Mouse (Mus musculus) G1E (cell line): ENCODE results near the gene Zfp605. TPM values are rescaled to one million over a fixed set of nuclear protein-coding genes. Genes with fewer than 3 reads are reported as not detected.

ENCODE experiments used
- ATAC-seq: 2 replicates; pipeline ENCODE4 v1.8.0; 2016; ENCODE audit warnings: mild to moderate bottlenecking; ENCODE audit not compliant: insufficient number of reproducible peaks, poor library complexity, low FRiP score, severe bottlenecking; ENCODE audit errors: extremely low read depth
- DNase-seq: peaks from one replicate; pipeline ENCODE4 v3.0.0; 2012; ENCODE audit warnings: low spot score
- H3K27me3 ChIP-seq: 2 replicates; pipeline ENCODE4 v1.6.1; 2012; ENCODE audit warnings: mild to moderate bottlenecking, low read length, inconsistent platforms; ENCODE audit not compliant: insufficient read depth
- H3K36me3 ChIP-seq: replicated peaks from 2 replicates; pipeline ENCODE3; 2012; ENCODE audit warnings: mild to moderate bottlenecking, inconsistent platforms
- H3K4me1 ChIP-seq: 2 replicates; pipeline ENCODE4 v1.6.1; 2012; ENCODE audit warnings: low read depth, low read length, inconsistent platforms, mixed read lengths; ENCODE audit not compliant: insufficient read depth
- H3K4me3 ChIP-seq: 2 replicates; pipeline ENCODE4 v1.5.1; 2012; ENCODE audit warnings: low read depth, mild to moderate bottlenecking, inconsistent platforms, low read length, moderate library complexity, mixed read lengths
- H3K9me3 ChIP-seq: replicated peaks from 2 replicates; pipeline ENCODE4 v1.6.1; 2012; ENCODE audit warnings: inconsistent platforms
- CTCF ChIP-seq: IDR thresholded peaks from 2 replicates; pipeline ENCODE4 v1.5.1; 2012; ENCODE audit warnings: low read depth, low read length, inconsistent platforms, mixed read lengths
- GATA1 ChIP-seq: IDR thresholded peaks from 2 replicates; pipeline ENCODE4 v1.6.1; 2012; ENCODE audit warnings: borderline replicate concordance, low read length, inconsistent platforms, mixed read lengths
- GATA2 ChIP-seq: IDR thresholded peaks from 2 replicates; pipeline ENCODE4 v1.6.1; 2012; ENCODE audit warnings: low read depth, low read length, inconsistent platforms, borderline replicate concordance
- POLR2AphosphoS5 ChIP-seq: IDR thresholded peaks from 2 replicates; pipeline ENCODE4 v1.6.1; 2012; ENCODE audit warnings: low read depth, low read length, inconsistent platforms; ENCODE audit not compliant: insufficient replicate concordance
- TAL1 ChIP-seq: conservative IDR thresholded peaks from 2 replicates; pipeline ENCODE4 v1.6.1; 2012; ENCODE audit warnings: low read depth, low read length, inconsistent platforms, mixed read lengths
- polyA plus RNA-seq: library from polyadenylated mRNA; stranded (reverse); fragments of >175 nt; gene quantifications from 2 replicates; pipeline ENCODE4 v1.2.3, GENCODE M21; 2012
- total RNA-seq, 2 experiments: library from RNA; stranded (forward) in 1 of 2; stranded (reverse) in 1 of 2; fragments of 200-1000 nt in 1 of 2; fragments of >200 nt in 1 of 2; fragmentation: Nextera tagmentation in 1 of 2; gene quantifications; 2 replicates each; pipeline ENCODE4 v1.2.3; 2014 to 2017

Zfp605 gene
- total and polyA plus RNA-seq, 3 experiments, result 0.24 to 12.1 (median 8.2) TPM

DNA sequence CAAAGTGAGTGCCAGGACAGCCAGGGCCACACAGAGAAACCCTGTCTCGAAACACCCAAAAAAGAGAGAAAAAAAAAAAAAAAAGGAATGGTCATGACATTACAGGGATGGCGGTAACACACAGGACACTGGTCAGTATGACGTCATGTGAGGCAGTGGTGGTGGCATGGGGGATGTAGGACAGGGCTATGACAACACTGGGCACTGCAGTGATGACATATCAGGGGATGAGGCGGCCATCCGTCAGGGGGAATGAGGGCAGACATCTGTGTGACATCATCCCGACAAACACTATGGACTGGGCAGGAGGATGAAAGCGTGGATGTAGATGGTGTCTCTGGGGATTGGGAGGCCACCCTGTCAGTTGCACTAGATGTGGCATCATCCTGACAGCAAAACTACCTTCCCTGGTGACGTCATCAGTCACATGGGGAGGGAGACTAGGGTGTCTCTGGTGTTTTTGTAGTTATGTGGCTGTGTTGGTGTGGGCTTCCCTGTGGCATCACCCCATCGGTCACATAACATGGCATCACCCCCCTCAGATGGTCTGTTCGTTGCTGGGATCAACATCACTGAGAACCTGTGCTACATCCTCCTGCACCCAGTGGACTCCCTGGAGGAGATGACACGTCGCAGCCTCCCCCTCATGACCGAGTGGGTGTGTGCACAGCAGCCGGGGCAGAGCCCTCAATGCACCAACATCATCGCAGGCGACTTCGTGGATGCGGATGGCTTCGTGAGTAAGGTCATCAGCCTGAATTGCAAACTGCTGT, 6.9 kb upstream of the Zfp605 start:
- Histone ChIP-seq H3K4me3 (no peak overlapping the region), H3K27me3 (peaks cover 4% of the 10 kb centered on the region; the same call in 1 of the 2 replicates), H3K9me3 (peaks cover 53% of the 10 kb centered on the region), H3K4me1 (peaks cover 52% of the 10 kb centered on the region), H3K36me3 (peaks cover 56% of the 10 kb centered on the region)
- DNase-seq (peak; percentile 3), ATAC-seq (no peak)
- no peak for TF ChIP-seq CTCF

DNA sequence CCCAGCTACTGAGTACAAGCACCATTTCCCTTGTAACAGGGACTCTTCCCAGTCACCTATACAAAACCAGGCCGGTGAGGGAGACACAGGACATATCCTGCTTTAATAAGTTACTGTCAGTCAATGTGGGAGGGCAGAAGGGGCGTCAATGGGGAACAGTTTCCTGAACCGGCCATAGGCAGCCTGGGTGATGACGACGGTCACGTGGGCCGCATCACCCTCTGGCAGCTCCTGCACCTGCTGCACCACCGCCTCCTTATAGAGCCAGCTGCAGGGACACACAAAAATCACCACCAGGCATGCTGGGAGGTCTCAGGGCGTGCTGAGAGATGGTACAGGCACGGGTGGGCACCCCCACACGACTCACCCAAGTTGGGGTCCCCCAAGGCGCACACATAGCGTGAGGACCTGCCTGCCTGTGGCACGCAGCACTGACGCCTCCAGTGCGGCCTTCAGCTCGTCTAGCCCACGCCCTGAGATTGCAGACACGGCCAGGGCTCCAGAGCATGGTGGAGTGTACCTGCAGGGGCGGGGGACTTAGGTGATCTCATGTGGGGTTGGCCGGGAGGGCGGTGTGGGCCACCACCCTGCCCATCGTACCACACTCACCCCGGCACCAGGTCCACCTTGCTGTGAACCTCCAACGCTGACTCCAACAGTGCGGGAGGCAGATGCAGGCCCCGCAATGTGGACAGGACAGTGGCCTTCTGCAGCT, 5.8 kb upstream of the Zfp605 start:
- DNase-seq (no peak), ATAC-seq (no peak)
- H3K36me3 ChIP-seq, result peaks cover 56% of the 10 kb centered on the region
- H3K4me3 ChIP-seq, result peak overlapping the region; percentile 21; the same call in 1 of the 2 replicates
- peaks cover 4% of the 10 kb centered on the region; the same call in 1 of the 2 replicates for H3K27me3 ChIP-seq
- peaks cover 53% of the 10 kb centered on the region for H3K9me3 ChIP-seq
- H3K4me1 ChIP-seq, result peaks cover 58% of the 10 kb centered on the region
- no peak for TF ChIP-seq GATA2
- no peak for TF ChIP-seq TAL1
- TF ChIP-seq POLR2AphosphoS5, result no peak
- no peak for TF ChIP-seq CTCF
- TF ChIP-seq GATA1, result no peak

DNA sequence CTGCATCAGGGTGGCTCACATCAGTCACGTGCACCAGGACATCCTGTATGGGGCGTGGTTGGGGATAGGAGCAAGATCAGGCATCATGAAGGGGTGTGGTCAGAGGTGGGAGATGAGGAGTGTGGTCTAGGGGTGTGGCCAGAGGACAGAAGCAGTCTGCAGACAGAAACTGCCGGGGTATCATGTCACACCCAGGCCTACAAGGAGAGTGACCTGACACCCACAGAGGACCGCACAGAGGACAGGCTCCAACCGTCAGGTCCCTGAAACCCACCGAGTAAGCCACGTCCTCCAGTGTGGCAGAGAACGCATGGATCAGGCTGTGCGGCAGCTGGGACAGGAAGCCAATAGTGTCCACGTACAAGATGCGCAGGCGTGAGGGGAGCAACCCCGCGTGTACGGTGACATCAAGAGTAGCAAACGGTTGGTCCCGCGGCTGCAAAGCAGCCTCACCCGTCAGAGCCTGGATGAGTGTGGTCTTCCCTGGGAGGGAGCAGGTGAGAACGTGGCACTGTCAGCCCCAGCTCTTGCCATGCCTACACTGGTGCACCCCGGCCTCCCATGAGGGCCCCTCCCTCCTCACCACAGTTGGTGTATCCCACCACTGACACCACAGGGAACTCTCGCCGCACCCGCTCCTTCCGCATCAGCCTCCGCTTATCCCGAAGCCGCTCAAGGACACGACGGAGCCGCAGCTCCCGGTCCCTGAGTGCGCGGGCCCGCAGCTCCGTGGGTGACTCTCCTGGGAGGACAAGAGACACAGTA, 5.1 kb upstream of the Zfp605 start:
- peaks cover 56% of the 10 kb centered on the region for H3K36me3 ChIP-seq
- ATAC-seq, result no peak
- H3K27me3 ChIP-seq, result peaks cover 4% of the 10 kb centered on the region; the same call in 1 of the 2 replicates
- H3K4me1 ChIP-seq, result peaks cover 55% of the 10 kb centered on the region
- no peak for TF ChIP-seq GATA1
- H3K9me3 ChIP-seq, result peaks cover 53% of the 10 kb centered on the region
- DNase-seq, result no peak
- H3K4me3 ChIP-seq, result peak overlapping the region; percentile 21; the same call in 1 of the 2 replicates

DNA sequence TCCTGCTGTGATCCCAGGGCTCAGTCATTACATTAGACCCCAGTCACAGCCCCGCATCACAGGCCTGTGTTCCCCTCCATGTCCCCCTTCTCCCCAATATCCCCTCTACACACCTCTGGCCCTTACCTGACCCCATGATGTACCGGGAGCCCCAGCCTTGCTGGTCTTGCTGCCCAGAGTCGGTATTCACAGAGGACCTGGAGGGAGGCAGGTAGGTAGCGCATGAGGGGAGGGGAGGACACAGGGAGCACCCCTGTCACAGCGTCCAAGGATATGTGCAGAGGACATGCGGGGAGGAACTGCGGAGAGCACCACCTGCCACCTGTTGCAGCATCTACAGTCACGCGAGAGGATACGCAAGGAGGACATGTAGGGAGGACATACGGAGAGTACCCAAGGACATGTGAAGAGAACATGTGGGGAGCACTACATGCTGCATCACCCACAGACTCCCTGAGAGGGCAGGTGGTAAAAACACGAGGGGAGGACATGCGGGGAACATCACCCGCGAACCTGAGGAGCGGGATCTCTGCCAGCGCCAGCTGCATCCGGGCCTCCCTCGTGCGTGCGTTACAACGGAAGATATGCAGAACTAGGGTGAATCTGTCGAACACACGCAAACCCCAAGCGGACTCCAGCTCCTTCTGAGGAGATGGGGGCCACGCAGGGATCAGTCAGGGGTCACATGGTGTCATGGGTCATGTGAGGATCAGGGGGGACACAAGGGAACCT, 3.6 kb upstream of the Zfp605 start:
- ATAC-seq, result no peak

DNA sequence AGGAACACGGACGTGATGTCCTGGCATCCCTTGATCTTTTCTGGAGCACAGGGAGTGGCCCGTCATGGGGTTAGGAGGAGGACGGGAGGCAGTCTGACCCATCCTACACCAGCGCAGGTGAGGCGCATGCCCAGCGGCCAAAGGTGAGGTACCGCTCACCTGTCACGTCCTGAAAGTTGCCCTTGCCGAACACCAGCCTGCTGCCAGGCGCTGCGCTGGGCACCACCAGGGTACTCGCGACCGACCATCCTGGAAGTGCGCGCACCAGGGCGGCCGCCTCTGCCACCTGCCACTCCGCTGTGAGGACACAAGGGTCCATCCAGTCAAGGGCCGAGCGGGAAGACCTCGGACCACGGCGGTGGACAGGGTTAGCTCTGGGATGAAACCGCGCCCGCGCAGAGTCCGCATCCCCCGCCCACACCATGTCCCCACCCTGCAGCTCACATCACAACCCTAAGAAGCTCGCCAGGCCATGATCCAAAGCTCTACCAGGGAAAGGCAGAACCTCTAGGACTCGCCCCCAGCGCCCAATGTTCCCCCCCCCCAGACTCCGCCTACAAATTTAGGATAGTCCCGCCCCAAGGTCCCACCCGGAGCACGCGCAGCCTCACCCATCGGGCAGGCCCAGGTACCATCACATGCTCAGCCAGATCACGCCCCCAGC, 2.9 kb upstream of the Zfp605 start:
- H3K4me3 ChIP-seq, result peak overlapping the region; percentile 87
- no peak for ATAC-seq
- no peaks in the 10 kb centered on the region for H3K27me3 ChIP-seq
- peaks cover 49% of the 10 kb centered on the region for H3K4me1 ChIP-seq
- H3K9me3 ChIP-seq, result peaks cover 44% of the 10 kb centered on the region
- TF ChIP-seq CTCF, result no peak
- TF ChIP-seq POLR2AphosphoS5, result no peak
- TF ChIP-seq GATA2, result no peak
- TF ChIP-seq GATA1, result no peak
- TF ChIP-seq TAL1, result no peak
- no peak for DNase-seq
- H3K36me3 ChIP-seq, result peaks cover 50% of the 10 kb centered on the region

More for the DNA sequence above, 3.6 kb upstream of the Zfp605 start:
- H3K36me3 ChIP-seq, result peaks cover 56% of the 10 kb centered on the region
- TF ChIP-seq GATA2, result no peak
- TF ChIP-seq TAL1, result no peak
- TF ChIP-seq CTCF, result no peak
- no peak for TF ChIP-seq GATA1
- TF ChIP-seq POLR2AphosphoS5, result no peak
- H3K4me1 ChIP-seq, result peaks cover 50% of the 10 kb centered on the region
- H3K27me3 ChIP-seq, result no peaks in the 10 kb centered on the region
- peak overlapping the region; percentile 87 for H3K4me3 ChIP-seq
- no peak for DNase-seq
- peaks cover 51% of the 10 kb centered on the region for H3K9me3 ChIP-seq
